Mouse (Mus musculus) hindbrain, embryonic 12.5 days (tissue): ENCODE data around the gene Ddo. TPM values are rescaled to one million over a fixed set of nuclear protein-coding genes. Genes with fewer than 3 reads are reported as not detected.

Experiments used
- ATAC-seq: fragments of 200-750 bp; cut with Nextera tagmentation; 2 replicates; pipeline ENCODE4 v1.8.0; 2017; ENCODE audit warnings: moderate TSS enrichment; ENCODE audit not compliant: low FRiP score
- H3K27ac ChIP-seq: fragments of 300-500 bp; sonication (generic); 2 replicates; pipeline ENCODE4 v1.5.1; 2016; ENCODE audit warnings: mild to moderate bottlenecking
- H3K27me3 ChIP-seq: fragments of 300-500 bp; sonication (generic); 2 replicates; pipeline ENCODE4 v1.6.1; 2016; ENCODE audit warnings: mild to moderate bottlenecking
- H3K36me3 ChIP-seq: fragments of 300-500 bp; sonication (generic); 2 replicates; pipeline ENCODE4 v1.6.1; 2016; ENCODE audit warnings: mild to moderate bottlenecking
- H3K4me1 ChIP-seq: fragments of 300-500 bp; sonication (generic); 2 replicates; pipeline ENCODE4 v1.6.1; 2016
- H3K4me2 ChIP-seq: fragments of 300-500 bp; sonication (generic); replicated peaks from 2 replicates; pipeline ENCODE4 v1.6.1; 2016; ENCODE audit warnings: mild to moderate bottlenecking
- H3K4me3 ChIP-seq: fragments of 300-500 bp; sonication (generic); 2 replicates; pipeline ENCODE4 v1.5.1; 2016; ENCODE audit warnings: mild to moderate bottlenecking
- H3K9ac ChIP-seq: fragments of 300-500 bp; sonication (generic); 2 replicates; pipeline ENCODE4 v1.6.1; 2016; ENCODE audit warnings: mild to moderate bottlenecking, moderate library complexity
- H3K9me3 ChIP-seq: fragments of 300-500 bp; sonication (generic); replicated peaks from 2 replicates; pipeline ENCODE4 v1.6.1; 2016; ENCODE audit warnings: mild to moderate bottlenecking
- WGBS: fragments of 180-500 bp; shearing (Covaris S2); methylation state at CpG from one replicate; pipeline ENCODE4 v1.1.7; 2016; 5-methylcytosine and 5-hydroxymethylcytosine counted together
- polyA plus RNA-seq: library from polyadenylated mRNA; unstranded; fragments of >200 nt; fragmentation: Nextera tagmentation; extraction: Ambion mirVana; gene quantifications from 2 replicates; pipeline ENCODE4 v1.2.1, GENCODE M21; 2016

Gene Ddo
- polyA plus RNA-seq, 1 experiment from 2014 or later = 0.67 TPM

GRCm38 (mm10) chr10:40725066-40725465, 95.3 kb downstream of the Ddo start:
- WGBS = 46% methylated on average over 4 of the region's 4 CpGs
- Histone ChIP-seq H3K27ac (no peak overlapping the region), H3K4me3 (no peak overlapping the region), H3K9ac (no peak overlapping the region), H3K36me3 (no peaks in the 10 kb centered on the region), H3K9me3 (no peaks in the 10 kb centered on the region), H3K4me1 (peaks cover 21% of the 10 kb centered on the region), H3K4me2 (no peak overlapping the region), H3K27me3 (no peaks in the 10 kb centered on the region)
- ATAC-seq = no peak

GRCm38 (mm10) chr10:40725471-40725870, 95.7 kb downstream of the Ddo start:
- no peak overlapping the region for H3K4me3 ChIP-seq
- no peaks in the 10 kb centered on the region for H3K36me3 ChIP-seq
- H3K9ac ChIP-seq = no peak overlapping the region
- H3K9me3 ChIP-seq = no peaks in the 10 kb centered on the region
- 86% methylated on average over 4 of the region's 4 CpGs for WGBS
- peaks cover 21% of the 10 kb centered on the region for H3K4me1 ChIP-seq
- H3K4me2 ChIP-seq = no peak overlapping the region
- H3K27me3 ChIP-seq = no peaks in the 10 kb centered on the region
- no peak overlapping the region for H3K27ac ChIP-seq
- no peak for ATAC-seq

DNA sequence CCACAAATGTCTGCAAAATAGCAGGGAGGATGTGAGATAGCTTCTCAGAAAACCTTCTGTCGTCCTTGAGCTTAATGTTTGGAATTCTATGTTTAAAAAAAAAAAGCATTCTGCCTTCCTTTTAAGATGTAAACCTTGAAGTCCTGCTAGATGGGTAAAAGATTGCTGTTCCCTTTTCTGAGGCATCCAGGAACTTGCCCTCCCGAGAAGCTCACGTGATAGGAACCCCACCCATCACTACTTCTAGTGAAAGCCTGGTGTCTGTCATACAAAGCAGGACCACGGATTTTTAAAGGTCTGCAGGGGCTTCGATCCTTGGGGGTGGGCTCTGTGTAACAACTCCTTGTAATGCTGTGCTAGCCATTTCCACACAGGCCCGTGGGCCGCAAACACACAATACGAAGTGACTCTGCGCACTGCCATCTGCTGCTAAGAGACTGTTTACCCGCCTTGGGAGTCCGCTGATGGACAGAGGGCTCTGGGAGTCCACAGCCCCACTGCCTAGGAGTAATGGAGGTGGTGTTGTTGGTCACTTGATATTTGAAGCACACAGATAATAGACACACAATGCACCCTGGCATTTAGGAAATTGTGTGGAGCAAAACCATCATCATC, 96.6 kb downstream of the Ddo start:
- peak; percentile 56; the same call in 1 of the 2 replicates for ATAC-seq
- Histone ChIP-seq H3K27me3 (no peaks in the 10 kb centered on the region), H3K4me3 (no peak overlapping the region), H3K9ac (no peak overlapping the region), H3K9me3 (no peaks in the 10 kb centered on the region), H3K4me2 (no peak overlapping the region), H3K36me3 (no peaks in the 10 kb centered on the region), H3K4me1 (peaks cover 21% of the 10 kb centered on the region), H3K27ac (no peak overlapping the region; the same call in 1 of the 2 replicates)
- WGBS = 49% methylated on average over 11 of the region's 11 CpGs

DNA sequence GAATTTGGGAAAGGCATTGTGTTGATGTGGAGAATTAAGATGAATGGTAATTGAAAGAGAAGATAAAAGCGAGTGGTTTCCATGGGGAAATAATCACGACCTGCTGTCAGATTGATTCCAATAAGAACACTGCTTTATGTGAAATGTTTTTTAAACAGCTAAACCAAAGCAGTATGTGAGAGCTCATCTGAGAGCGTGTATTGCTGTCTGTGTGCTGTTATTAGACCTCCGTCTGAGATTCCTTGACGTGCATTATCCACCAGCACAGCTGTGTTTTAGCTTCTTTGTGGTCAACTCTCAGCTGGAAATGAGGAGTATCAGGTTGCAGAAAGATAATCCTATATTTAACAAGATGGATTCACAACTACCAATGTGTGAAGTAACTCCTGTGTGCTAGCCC, 97.2 kb downstream of the Ddo start:
- H3K9me3 ChIP-seq = no peaks in the 10 kb centered on the region
- no peaks in the 10 kb centered on the region for H3K36me3 ChIP-seq
- H3K4me2 ChIP-seq = no peak overlapping the region
- no peak overlapping the region for H3K9ac ChIP-seq
- H3K4me1 ChIP-seq = peaks cover 21% of the 10 kb centered on the region
- WGBS = 21% methylated on average over 5 of the region's 5 CpGs
- H3K27me3 ChIP-seq = no peaks in the 10 kb centered on the region
- H3K27ac ChIP-seq = 0 out of 2 replicates have a peak overlapping the region, but pooled peaks have one; percentile 57
- no peak overlapping the region for H3K4me3 ChIP-seq
- ATAC-seq = no peak

DNA sequence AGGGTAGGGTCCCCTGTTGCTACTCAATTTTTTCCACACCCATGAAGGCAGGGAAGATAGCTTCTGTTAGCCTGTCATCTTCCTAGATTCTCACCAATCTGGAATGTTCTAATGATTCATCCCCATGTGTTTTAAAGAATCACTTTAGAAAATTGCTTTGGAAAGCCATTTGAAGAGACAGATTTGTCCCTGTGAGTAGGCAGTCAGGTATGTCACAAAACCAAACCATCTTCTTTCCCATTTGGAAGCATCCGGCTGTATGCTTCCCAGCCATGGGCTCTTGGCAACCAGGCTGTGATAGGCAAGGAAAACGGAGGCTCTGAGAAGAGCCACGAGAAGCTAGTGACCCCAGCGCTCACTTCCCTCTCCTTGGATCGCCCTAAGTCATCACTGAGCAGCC, 100.4 kb downstream of the Ddo start:
- 85% methylated on average over 5 of the region's 5 CpGs for WGBS
- no peaks in the 10 kb centered on the region for H3K9me3 ChIP-seq
- H3K4me1 ChIP-seq = peaks cover 11% of the 10 kb centered on the region

More for the DNA sequence above, 100.4 kb downstream of the Ddo start:
- Histone ChIP-seq H3K36me3 (no peaks in the 10 kb centered on the region), H3K27ac (no peak overlapping the region), H3K4me3 (no peak overlapping the region), H3K27me3 (no peaks in the 10 kb centered on the region), H3K4me2 (no peak overlapping the region), H3K9ac (no peak overlapping the region)
- ATAC-seq = no peak

Other genes with a start within 250 kb of the Ddo start
- not detected in 2 replicates for gene Slc22a16, start 59.7 kb upstream of the Ddo start, polyA plus RNA-seq
- gene Mettl24, start 53.3 kb downstream of the Ddo start, polyA plus RNA-seq = 0.39 and 0.59 TPM in 2 replicates